9 mouse cellular contexts compared by ENCODE assay signal in genomic region chr8:109458580-109458979, GRCm38 (mm10). TPM values are rescaled to one million over a fixed set of nuclear protein-coding genes. Genes with fewer than 3 reads are reported as not detected.
DNase-seq lines count a peak whose midpoint lies in the region; ATAC-seq and TF ChIP-seq lines count a peak whose summit lies in the region.
"Had no signal": no experiment of that assay in that cellular context is flagged by ENCODE, and none has a peak within 500 bp of the region (broad histone marks: within the 10 kb centered on the region; RNA-seq: fewer than 3 reads in every experiment).

No protein-coding gene starts in this region.

- H3K27me3 ChIP-seq in forebrain, postnatal 0 days (ENCODE audit: insufficient read depth, low read length) = no peaks in the 10 kb centered on the region
- H3K27me3 ChIP-seq in forebrain, embryonic 13.5 days = no peaks in the 10 kb centered on the region
- no peaks in the 10 kb centered on the region for H3K27me3 ChIP-seq in lung, embryonic 15.5 days
- H3K27me3 ChIP-seq in midbrain, postnatal 0 days (ENCODE audit: insufficient read depth, low read length) = no peaks in the 10 kb centered on the region

- no peak for DNase-seq in forebrain, postnatal 0 days
- no peak for DNase-seq in lung, adult 2 months
- peak; percentile 54 for DNase-seq in brain, embryonic 14.5 days (ENCODE audit: low read depth)
- peak; percentile 36 for DNase-seq in midbrain, postnatal 0 days (ENCODE audit: low spot score)
- DNase-seq in layer of hippocampus, adult 8-10 months (ENCODE audit: low spot score in 2 of 2) = no peak

- H3K36me3 ChIP-seq in forebrain, postnatal 0 days (ENCODE audit: insufficient read depth) = no peaks in the 10 kb centered on the region
- no peaks in the 10 kb centered on the region for H3K36me3 ChIP-seq in forebrain, embryonic 13.5 days (ENCODE audit: poor library complexity, severe bottlenecking)
- H3K36me3 ChIP-seq in lung, embryonic 15.5 days = no peaks in the 10 kb centered on the region
- H3K36me3 ChIP-seq in midbrain, postnatal 0 days (ENCODE audit: insufficient read depth, low read length) = no peaks in the 10 kb centered on the region

- H3K27ac ChIP-seq in forebrain, postnatal 0 days (ENCODE audit: low read depth, low read length) = no peak overlapping the region
- H3K27ac ChIP-seq in forebrain, embryonic 13.5 days = no peak overlapping the region
- no peak overlapping the region for H3K27ac ChIP-seq in lung, embryonic 15.5 days
- H3K27ac ChIP-seq in midbrain, postnatal 0 days (ENCODE audit: low read depth, low read length) = no peak overlapping the region

- TF ChIP-seq POLR2A in lung, adult 2 months (IDR thresholded peaks at IDR 0.05; ENCODE audit: borderline replicate concordance, extremely low read depth, low read depth, low read length) = no peak
- TF ChIP-seq POLR2A in brain, embryonic 14.5 days (IDR thresholded peaks at IDR 0.05; ENCODE audit: borderline replicate concordance, extremely low read depth, insufficient read depth, insufficient read length, poor library complexity, severe bottlenecking) = no peak

- H3K4me3 ChIP-seq in forebrain, postnatal 0 days (ENCODE audit: low read depth, low read length) = no peak overlapping the region
- no peak overlapping the region for H3K4me3 ChIP-seq in forebrain, embryonic 13.5 days
- H3K4me3 ChIP-seq in lung, embryonic 15.5 days = no peak overlapping the region
- H3K4me3 ChIP-seq in lung, adult 2 months (replicated peaks; ENCODE audit: extremely low read depth, low read depth, low read length) = no peak overlapping the region
- H3K4me3 ChIP-seq in midbrain, postnatal 0 days (ENCODE audit: low read depth, low read length) = no peak overlapping the region
- H3K4me3 ChIP-seq: myocyte had no signal

- 75% methylated on average over 12 of the region's 12 CpGs for WGBS in forebrain, postnatal 0 days
- 82% methylated on average over 12 of the region's 12 CpGs for WGBS in forebrain, embryonic 13.5 days
- 64% methylated on average over 12 of the region's 12 CpGs for WGBS in lung, embryonic 15.5 days
- 72% methylated on average over 12 of the region's 12 CpGs for WGBS in lung, adult 2 months
- 63% methylated on average over 12 of the region's 12 CpGs for WGBS in midbrain, postnatal 0 days

- TF ChIP-seq CTCF in forebrain, postnatal 0 days (IDR thresholded peaks at IDR 0.05; ENCODE audit: low read depth) = no peak
- no peak for TF ChIP-seq CTCF in lung, adult 2 months (IDR thresholded peaks at IDR 0.05; ENCODE audit: insufficient read depth, low read length)
- TF ChIP-seq CTCF in brain, embryonic 14.5 days (IDR thresholded peaks at IDR 0.05; ENCODE audit: borderline replicate concordance, extremely low read depth, insufficient read depth, insufficient read length) = no peak
- no peak for TF ChIP-seq CTCF in midbrain, postnatal 0 days (IDR thresholded peaks at IDR 0.05)

- H3K9me3 ChIP-seq in forebrain, postnatal 0 days (ENCODE audit: low read length) = no peaks in the 10 kb centered on the region
- no peaks in the 10 kb centered on the region for H3K9me3 ChIP-seq in forebrain, embryonic 13.5 days (replicated peaks)
- H3K9me3 ChIP-seq in lung, embryonic 15.5 days = no peaks in the 10 kb centered on the region
- no peaks in the 10 kb centered on the region for H3K9me3 ChIP-seq in midbrain, postnatal 0 days (ENCODE audit: low read length)

- peak; percentile 23; the same call in 1 of the 2 replicates for ATAC-seq in forebrain, postnatal 0 days
- no peak for ATAC-seq in forebrain, embryonic 13.5 days
- no peak for ATAC-seq in lung, embryonic 15.5 days (ENCODE audit: borderline replicate concordance, extremely low read depth, low FRiP score, low TSS enrichment)
- ATAC-seq in midbrain, postnatal 0 days (ENCODE audit: low FRiP score) = no peak
- ATAC-seq in inflammation-experienced regulatory T-cells, adult 6 months = no peak

- H3K4me2 ChIP-seq in forebrain, postnatal 0 days (ENCODE audit: low read depth) = 0 out of 2 replicates have a peak overlapping the region, but pooled peaks have one; percentile 5
- H3K4me2 ChIP-seq in forebrain, embryonic 13.5 days = no peak overlapping the region
- peak overlapping the region; percentile 21; the same call in 1 of the 2 replicates for H3K4me2 ChIP-seq in lung, embryonic 15.5 days
- no peak overlapping the region for H3K4me2 ChIP-seq in midbrain, postnatal 0 days (ENCODE audit: low read depth, low read length, poor library complexity, severe bottlenecking)

- H3K9ac ChIP-seq in forebrain, postnatal 0 days = no peak overlapping the region
- no peak overlapping the region for H3K9ac ChIP-seq in forebrain, embryonic 13.5 days
- no peak overlapping the region for H3K9ac ChIP-seq in lung, embryonic 15.5 days
- H3K9ac ChIP-seq in midbrain, postnatal 0 days (replicated peaks; ENCODE audit: low read length, poor library complexity, severe bottlenecking) = no peak overlapping the region

- H3K4me1 ChIP-seq in forebrain, postnatal 0 days (ENCODE audit: insufficient read depth) = peaks cover 7% of the 10 kb centered on the region
- peaks cover 7% of the 10 kb centered on the region for H3K4me1 ChIP-seq in forebrain, embryonic 13.5 days
- peaks cover 2% of the 10 kb centered on the region for H3K4me1 ChIP-seq in lung, embryonic 15.5 days
- no peaks in the 10 kb centered on the region for H3K4me1 ChIP-seq in lung, adult 2 months (ENCODE audit: control insufficient read depth, insufficient read depth, low read length)
- H3K4me1 ChIP-seq in midbrain, postnatal 0 days (ENCODE audit: insufficient read depth, low read length) = peaks cover 6% of the 10 kb centered on the region; the same call in 1 of the 2 replicates

RNA-seq across cellular contexts. Expression of gene Pmfbp1, which starts 35.2 kb away (rescaled TPM):
- total RNA-seq in forebrain, postnatal 0 days (2014; rRNA removed) = 0.38 and 2.2 TPM in 2 replicates
- 0.08 and 0.25 TPM in 2 replicates for polyA plus RNA-seq in forebrain, postnatal 0 days (2015; fragmentation: Nextera tagmentation; extraction: Ambion mirVana)
- 0.32 and 0.44 TPM in 2 replicates for polyA plus RNA-seq in forebrain, embryonic 13.5 days (2015; fragmentation: Nextera tagmentation; extraction: Ambion mirVana)
- not detected in 2 replicates for polyA plus RNA-seq in lung, embryonic 15.5 days (2015; fragmentation: Nextera tagmentation; extraction: Ambion mirVana)
- 0.02 TPM in 1 of 2 replicates, not detected in the other for polyA plus RNA-seq in lung, adult 2 months (2012; rRNA removed)
- 0.88 and 3.6 TPM in 2 replicates for polyA plus RNA-seq in brain, embryonic 14.5 days (2012; rRNA removed)
- total RNA-seq in midbrain, postnatal 0 days (2014; rRNA removed) = 2.2 and 2.7 TPM in 2 replicates
- 1.2 TPM in 2 replicates for polyA plus RNA-seq in midbrain, postnatal 0 days (2015; fragmentation: Nextera tagmentation; extraction: Ambion mirVana)
- polyA plus RNA-seq in inflammation-experienced regulatory T-cells, adult 6 months (2017; shearing (Covaris generic)) = not detected
- under 1 TPM in 2 of 4 experiments, not detected in 2; 0.20 to 0.45 TPM for total RNA-seq in layer of hippocampus, adult 8-10 months (2022)
- polyA plus RNA-seq: myocyte had no signal

Comparison
In these comparisons a context has a peak if more than half of its experiments do, and no peak if none do; other contexts are left out.
1. H3K4me2 ChIP-seq: peak in forebrain, postnatal 0 days (single experiment) and lung, embryonic 15.5 days (single experiment); none in forebrain, embryonic 13.5 days (single experiment) and midbrain, postnatal 0 days (single experiment).
2. DNase-seq: peak in brain, embryonic 14.5 days (single experiment) and midbrain, postnatal 0 days (single experiment); none in forebrain, postnatal 0 days (single experiment), lung, adult 2 months (single experiment) and layer of hippocampus, adult 8-10 months (0 of 2).